Mouse (Mus musculus) liver, postnatal 0 days (tissue): ENCODE results near the gene Zbtb3.

Experiments
- CTCF ChIP-seq: sonication (generic); IDR thresholded peaks from 2 replicates; pipeline ENCODE4 v1.5.1; 2016; ENCODE audit warnings: antibody characterized with exemption, low read depth
- EP300 ChIP-seq: IDR thresholded peaks from 2 replicates; pipeline ENCODE4 v1.6.1; 2016; ENCODE audit warnings: antibody characterized with exemption, low read depth, mild to moderate bottlenecking

DNA sequence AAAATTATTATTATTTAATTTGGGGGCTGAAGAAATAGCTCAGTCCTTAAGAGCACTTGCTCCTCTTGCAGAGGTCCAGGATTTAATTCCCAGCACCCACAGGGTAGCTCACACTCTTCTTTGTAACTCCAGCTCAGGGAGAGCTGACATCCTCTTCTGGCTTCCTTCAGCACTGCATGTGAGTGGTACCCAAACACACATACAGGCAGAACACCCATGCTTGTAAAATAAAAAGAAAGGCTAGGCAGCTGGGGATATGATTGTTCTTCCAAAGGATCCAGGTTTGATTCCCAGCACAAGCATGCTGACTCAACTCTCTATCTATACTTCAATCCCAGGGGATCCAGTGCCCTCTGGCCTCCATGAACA is 3.4 kb upstream of the Zbtb3 start:
- TF ChIP-seq CTCF (no peak), EP300 (no peak)
